Mouse (Mus musculus) c-Kit-positive CD71-negative TER-119-negative erythroid progenitor cells, embryonic 14.5 days (primary cell): Measurements from ENCODE around the gene Arhgap33.

Experiments used
- DNase-seq: peaks from one replicate; pipeline ENCODE4 v3.0.0-alpha.2; 2013; ENCODE audit warnings: low read depth

The Arhgap33 gene

GRCm38 (mm10) chr7:30534633-30535577, at the start of gene Arhgap33:
Gene Arhgap33, minus strand, starts transcription at chr7:30535060.
- peak; percentile 99 for DNase-seq

- no peak for DNase-seq
Measured at GRCm38 (mm10) chr7:30584339-30584738, 49.5 kb upstream of the Arhgap33 start.

GRCm38 (mm10) chr7:30581547-30581946, 46.7 kb upstream of the Arhgap33 start:
- no peak for DNase-seq

GRCm38 (mm10) chr7:30579950-30580349, 45.1 kb upstream of the Arhgap33 start:
- DNase-seq = no peak

GRCm38 (mm10) chr7:30572969-30573368, 38.1 kb upstream of the Arhgap33 start:
- no peak for DNase-seq

GRCm38 (mm10) chr7:30572389-30572788, 37.5 kb upstream of the Arhgap33 start:
- DNase-seq = no peak

- DNase-seq = no peak
Measured at GRCm38 (mm10) chr7:30567555-30567954, 32.7 kb upstream of the Arhgap33 start.

GRCm38 (mm10) chr7:30566033-30566432, 31.2 kb upstream of the Arhgap33 start:
- no peak for DNase-seq

GRCm38 (mm10) chr7:30564970-30565571, 30.2 kb upstream of the Arhgap33 start, which contains the start of gene Igflr1:
Gene Igflr1, plus strand, starts transcription at chr7:30565427.
- DNase-seq = no peak

GRCm38 (mm10) chr7:30563906-30564280, 29.0 kb upstream of the Arhgap33 start:
- no peak for DNase-seq

GRCm38 (mm10) chr7:30563117-30563905, 28.5 kb upstream of the Arhgap33 start, which contains the start of the genes U2af1l4, Gm49396 and Psenen:
Gene U2af1l4, plus strand, starts transcription at chr7:30563301.
Gene Gm49396, plus strand, starts transcription at chr7:30563344.
Gene Psenen, minus strand, starts transcription at chr7:30563627.
- peak; percentile 97 for DNase-seq

- peak; percentile 20 for DNase-seq
Measured at GRCm38 (mm10) chr7:30562526-30563116, 27.8 kb upstream of the Arhgap33 start.

GRCm38 (mm10) chr7:30560296-30560695, 25.4 kb upstream of the Arhgap33 start:
- DNase-seq = no peak

- peak; percentile 90 for DNase-seq
Measured at GRCm38 (mm10) chr7:30559443-30559954, 24.6 kb upstream of the Arhgap33 start, which contains the start of gene Lin37. Gene Lin37, minus strand, starts transcription at chr7:30559838.

- peak; percentile 12 for DNase-seq
Measured at GRCm38 (mm10) chr7:30558656-30559442, 24.0 kb upstream of the Arhgap33 start.

- no peak for DNase-seq
Measured at GRCm38 (mm10) chr7:30557901-30558514, 23.1 kb upstream of the Arhgap33 start.

GRCm38 (mm10) chr7:30556894-30557536, 22.2 kb upstream of the Arhgap33 start:
- DNase-seq = peak; percentile 46

- no peak for DNase-seq
Measured at GRCm38 (mm10) chr7:30553810-30554584, 19.1 kb upstream of the Arhgap33 start.
